Mouse (Mus musculus) heart, embryonic 10.5 days (tissue): ENCODE data around the gene Aup1. TPM values are rescaled to one million over a fixed set of nuclear protein-coding genes. Genes with fewer than 3 reads are reported as not detected.
A peak's percentile ranks its signal among the peaks of the same experiment; 100 is the strongest.

Experiments used
- DNase-seq: peaks from one replicate; pipeline ENCODE4 v3.0.0-alpha.2; 2017; ENCODE audit warnings: low spot score
- H3K27ac ChIP-seq: fragments of 300-500 bp; sonication (generic); 2 replicates; pipeline ENCODE4 v1.5.1; 2016; ENCODE audit warnings: mild to moderate bottlenecking
- H3K27me3 ChIP-seq: fragments of 300-500 bp; sonication (generic); 2 replicates; pipeline ENCODE4 v1.6.1; 2016; ENCODE audit warnings: mild to moderate bottlenecking; ENCODE audit not compliant: poor library complexity, insufficient read depth, severe bottlenecking
- H3K36me3 ChIP-seq: fragments of 300-500 bp; sonication (generic); 2 replicates; pipeline ENCODE4 v1.6.1; 2016; ENCODE audit warnings: mild to moderate bottlenecking, moderate library complexity
- H3K4me1 ChIP-seq: fragments of 300-500 bp; sonication (generic); 2 replicates; pipeline ENCODE4 v1.6.1; 2016; ENCODE audit warnings: mild to moderate bottlenecking
- H3K4me3 ChIP-seq: fragments of 300-500 bp; sonication (generic); 2 replicates; pipeline ENCODE4 v1.5.1; 2016; ENCODE audit warnings: mild to moderate bottlenecking, moderate library complexity
- H3K9me3 ChIP-seq: fragments of 300-500 bp; sonication (generic); 2 replicates; pipeline ENCODE4 v1.6.1; 2016; ENCODE audit warnings: mild to moderate bottlenecking, moderate library complexity
- WGBS: fragments of 180-500 bp; shearing (Covaris S2); methylation state at CpG from one replicate; pipeline ENCODE4 v1.1.7; 2016; 5-methylcytosine and 5-hydroxymethylcytosine counted together
- polyA plus RNA-seq: library from polyadenylated mRNA; unstranded; fragments of >200 nt; fragmentation: Nextera tagmentation; extraction: Ambion mirVana; gene quantifications from 2 replicates; pipeline ENCODE4 v1.2.1, GENCODE M21; 2016

The Aup1 gene
- polyA plus RNA-seq, 1 experiment from 2014 or later = 170 TPM

GRCm38 (mm10) chr6:83058725-83059124 is 4.4 kb downstream of the Aup1 start:
- H3K27me3 ChIP-seq = peaks cover 49% of the 10 kb centered on the region
- no peak overlapping the region for H3K4me3 ChIP-seq
- H3K36me3 ChIP-seq = peaks cover 24% of the 10 kb centered on the region
- H3K9me3 ChIP-seq = no peaks in the 10 kb centered on the region
- no peak for DNase-seq
- H3K27ac ChIP-seq = no peak overlapping the region
- WGBS = 85% methylated on average over 2 of the region's 2 CpGs
- H3K4me1 ChIP-seq = peaks cover 15% of the 10 kb centered on the region

GRCm38 (mm10) chr6:83065995-83066394 is 11.7 kb downstream of the Aup1 start:
- Histone ChIP-seq H3K27ac (no peak overlapping the region), H3K36me3 (no peaks in the 10 kb centered on the region), H3K27me3 (peaks cover 100% of the 10 kb centered on the region), H3K4me3 (no peak overlapping the region), H3K4me1 (peaks cover 23% of the 10 kb centered on the region), H3K9me3 (no peaks in the 10 kb centered on the region)
- DNase-seq = no peak
- WGBS = 38% methylated on average over 8 of the region's 8 CpGs

- Histone ChIP-seq H3K27ac (no peak overlapping the region), H3K27me3 (peaks cover 100% of the 10 kb centered on the region), H3K4me3 (no peak overlapping the region), H3K9me3 (no peaks in the 10 kb centered on the region), H3K4me1 (peaks cover 28% of the 10 kb centered on the region), H3K36me3 (no peaks in the 10 kb centered on the region)
- DNase-seq = no peak
- 30% methylated on average over 6 of the region's 6 CpGs for WGBS
These were observed 12.1 kb downstream of the Aup1 start for GRCm38 (mm10) chr6:83066441-83066840.

GRCm38 (mm10) chr6:83068221-83068620 is 13.9 kb downstream of the Aup1 start:
- Histone ChIP-seq H3K4me3 (peak overlapping the region; percentile 48), H3K27me3 (peaks cover 100% of the 10 kb centered on the region), H3K4me1 (peaks cover 30% of the 10 kb centered on the region), H3K27ac (no peak overlapping the region), H3K9me3 (no peaks in the 10 kb centered on the region), H3K36me3 (no peaks in the 10 kb centered on the region)
- WGBS = 3% methylated on average over 8 of the region's 8 CpGs
- DNase-seq = no peak

GRCm38 (mm10) chr6:83068706-83069487 is 14.6 kb downstream of the Aup1 start:
- DNase-seq = no peak
- peaks cover 30% of the 10 kb centered on the region for H3K4me1 ChIP-seq
- no peaks in the 10 kb centered on the region for H3K9me3 ChIP-seq
- peak overlapping the region; percentile 49 for H3K4me3 ChIP-seq
- H3K36me3 ChIP-seq = no peaks in the 10 kb centered on the region
- no peak overlapping the region for H3K27ac ChIP-seq
- H3K27me3 ChIP-seq = peaks cover 100% of the 10 kb centered on the region
- 1% methylated on average over 81 of the region's 81 CpGs for WGBS

GRCm38 (mm10) chr6:83069488-83070246 is 15.3 kb downstream of the Aup1 start:
- Histone ChIP-seq H3K4me1 (peaks cover 30% of the 10 kb centered on the region), H3K9me3 (no peaks in the 10 kb centered on the region), H3K27me3 (peaks cover 100% of the 10 kb centered on the region), H3K4me3 (peak overlapping the region; percentile 49), H3K36me3 (no peaks in the 10 kb centered on the region), H3K27ac (no peak overlapping the region)
- no peak for DNase-seq
- WGBS = 3% methylated on average over 69 of the region's 69 CpGs

- 2% methylated on average over 10 of the region's 10 CpGs for WGBS
These were observed 15.8 kb downstream of the Aup1 start, which contains the start of gene Tlx2 for GRCm38 (mm10) chr6:83070247-83070310. TSS of gene Tlx2 (minus strand) at chr6:83070293.

GRCm38 (mm10) chr6:83070311-83071219 is 16.2 kb downstream of the Aup1 start:
- no peaks in the 10 kb centered on the region for H3K36me3 ChIP-seq
- peaks cover 30% of the 10 kb centered on the region for H3K4me1 ChIP-seq
- H3K4me3 ChIP-seq = peak overlapping the region; percentile 49
- no peak overlapping the region for H3K27ac ChIP-seq
- no peaks in the 10 kb centered on the region for H3K9me3 ChIP-seq
- WGBS = under 1% methylated on average over 56 of the region's 58 CpGs
- DNase-seq = no peak
- H3K27me3 ChIP-seq = peaks cover 100% of the 10 kb centered on the region

More at GRCm38 (mm10) chr6:83070247-83070310, 15.8 kb downstream of the Aup1 start, which contains the start of gene Tlx2:
- Histone ChIP-seq H3K27ac (no peak within 1 kb of the TSS), H3K4me1 (peaks cover 30% of the 10 kb centered on the region), H3K27me3 (peaks cover 100% of the 10 kb centered on the region), H3K36me3 (no peaks in the 10 kb centered on the region), H3K9me3 (no peaks in the 10 kb centered on the region), H3K4me3 (peak within 1 kb of the TSS; percentile 49)
- DNase-seq = no peak

GRCm38 (mm10) chr6:83071220-83071619 is 16.9 kb downstream of the Aup1 start:
- Histone ChIP-seq H3K36me3 (no peaks in the 10 kb centered on the region), H3K4me3 (peak overlapping the region; percentile 36), H3K4me1 (peaks cover 30% of the 10 kb centered on the region), H3K27ac (no peak overlapping the region), H3K27me3 (peaks cover 100% of the 10 kb centered on the region), H3K9me3 (no peaks in the 10 kb centered on the region)
- under 1% methylated on average over 22 of the region's 24 CpGs for WGBS
- no peak for DNase-seq

- H3K4me1 ChIP-seq = peaks cover 29% of the 10 kb centered on the region
- no peak overlapping the region for H3K4me3 ChIP-seq
- peaks cover 2% of the 10 kb centered on the region for H3K36me3 ChIP-seq
- DNase-seq = no peak
- H3K27ac ChIP-seq = no peak overlapping the region
- WGBS = 17% methylated on average over 2 of the region's 2 CpGs
- peaks cover 74% of the 10 kb centered on the region for H3K27me3 ChIP-seq
- no peaks in the 10 kb centered on the region for H3K9me3 ChIP-seq
These were observed 20.7 kb downstream of the Aup1 start for GRCm38 (mm10) chr6:83074979-83075378.

- WGBS = under 1% methylated on average over 54 of the region's 54 CpGs
- H3K9me3 ChIP-seq = no peaks in the 10 kb centered on the region
- peaks cover 13% of the 10 kb centered on the region for H3K4me1 ChIP-seq
- no peak for DNase-seq
- H3K27ac ChIP-seq = peak within 1 kb of the TSS; percentile 95
- H3K4me3 ChIP-seq = peak within 1 kb of the TSS; percentile 87
- H3K36me3 ChIP-seq = peaks cover 29% of the 10 kb centered on the region
- peaks cover 73% of the 10 kb centered on the region for H3K27me3 ChIP-seq
These were observed 23.5 kb downstream of the Aup1 start, which contains the start of gene Pcgf1 for GRCm38 (mm10) chr6:83077630-83078323. TSS of gene Pcgf1 (plus strand) at chr6:83077869.

- Histone ChIP-seq H3K4me3 (peak overlapping the region; percentile 87), H3K36me3 (peaks cover 29% of the 10 kb centered on the region), H3K27me3 (peaks cover 73% of the 10 kb centered on the region), H3K27ac (peak overlapping the region; percentile 95), H3K9me3 (no peaks in the 10 kb centered on the region), H3K4me1 (peaks cover 13% of the 10 kb centered on the region)
- DNase-seq = peak; percentile 99
- WGBS = under 1% methylated on average over 46 of the region's 46 CpGs
These were observed 24.1 kb downstream of the Aup1 start for GRCm38 (mm10) chr6:83078324-83078858.
